Mouse (Mus musculus) stomach, postnatal 0 days (tissue): Measurements from ENCODE around the gene Smarcc2. TPM values are rescaled to one million over a fixed set of nuclear protein-coding genes. Genes with fewer than 3 reads are reported as not detected.

Experiments
- ATAC-seq: fragments of 200-750 bp; cut with Nextera tagmentation; 2 replicates; pipeline ENCODE4 v1.8.0; 2017; ENCODE audit not compliant: low FRiP score, low TSS enrichment
- DNase-seq: peaks from one replicate; pipeline ENCODE4 v3.0.0-alpha.2; 2016; ENCODE audit warnings: low spot score
- H3K27ac ChIP-seq: fragments of 300-500 bp; sonication (generic); replicated peaks from 2 replicates; pipeline ENCODE4 v1.5.1; 2014; ENCODE audit warnings: mild to moderate bottlenecking, control low read depth
- H3K27me3 ChIP-seq: fragments of 300-500 bp; sonication (generic); 2 replicates; pipeline ENCODE4 v1.6.1; 2014; ENCODE audit warnings: low read length; ENCODE audit not compliant: control insufficient read depth, insufficient read depth
- H3K36me3 ChIP-seq: fragments of 300-500 bp; sonication (generic); 2 replicates; pipeline ENCODE4 v1.6.1; 2014; ENCODE audit warnings: low read length, mixed read lengths; ENCODE audit not compliant: control insufficient read depth, insufficient read depth
- H3K4me1 ChIP-seq: fragments of 300-500 bp; sonication (generic); replicated peaks from 2 replicates; pipeline ENCODE4 v1.6.1; 2014; ENCODE audit warnings: antibody characterized with exemption; ENCODE audit not compliant: control insufficient read depth, insufficient read depth
- H3K4me2 ChIP-seq: fragments of 300-500 bp; sonication (generic); replicated peaks from 2 replicates; pipeline ENCODE4 v1.6.1; 2014; ENCODE audit warnings: low read depth, mild to moderate bottlenecking, control low read depth, moderate library complexity
- H3K4me3 ChIP-seq: fragments of 300-500 bp; sonication (generic); 2 replicates; pipeline ENCODE4 v1.5.1; 2014; ENCODE audit warnings: low read depth, low read length, control low read depth
- H3K9ac ChIP-seq: fragments of 300-500 bp; sonication (generic); 2 replicates; pipeline ENCODE4 v1.6.1; 2014; ENCODE audit warnings: mild to moderate bottlenecking, low read length, control low read depth, mixed read lengths
- H3K9me3 ChIP-seq: fragments of 300-500 bp; sonication (generic); 2 replicates; pipeline ENCODE4 v1.6.1; 2016; ENCODE audit warnings: low read length; ENCODE audit not compliant: control insufficient read depth
- CTCF ChIP-seq: IDR thresholded peaks from 2 replicates; pipeline ENCODE4 v1.5.1; 2016; ENCODE audit warnings: antibody characterized with exemption, low read depth, mild to moderate bottlenecking, moderate library complexity
- EP300 ChIP-seq: optimal IDR thresholded peaks from 2 replicates; pipeline ENCODE3; 2016; ENCODE audit warnings: antibody characterized with exemption
- WGBS: fragments of 180-500 bp; shearing (Covaris S2); extraction: QIAGEN DNeasy Blood & Tissue Kit; methylation state at CpG from one replicate; pipeline ENCODE4 v1.1.7; 2014; 5-methylcytosine and 5-hydroxymethylcytosine counted together
- polyA plus RNA-seq: library from polyadenylated mRNA; unstranded; fragments of >200 nt; fragmentation: Nextera tagmentation; extraction: Ambion mirVana; gene quantifications from 2 replicates; pipeline ENCODE4 v1.2.1, GENCODE M21; 2015

The Smarcc2 gene
- polyA plus RNA-seq, result 21.4 and 26.6 TPM in 2 replicates

DNA sequence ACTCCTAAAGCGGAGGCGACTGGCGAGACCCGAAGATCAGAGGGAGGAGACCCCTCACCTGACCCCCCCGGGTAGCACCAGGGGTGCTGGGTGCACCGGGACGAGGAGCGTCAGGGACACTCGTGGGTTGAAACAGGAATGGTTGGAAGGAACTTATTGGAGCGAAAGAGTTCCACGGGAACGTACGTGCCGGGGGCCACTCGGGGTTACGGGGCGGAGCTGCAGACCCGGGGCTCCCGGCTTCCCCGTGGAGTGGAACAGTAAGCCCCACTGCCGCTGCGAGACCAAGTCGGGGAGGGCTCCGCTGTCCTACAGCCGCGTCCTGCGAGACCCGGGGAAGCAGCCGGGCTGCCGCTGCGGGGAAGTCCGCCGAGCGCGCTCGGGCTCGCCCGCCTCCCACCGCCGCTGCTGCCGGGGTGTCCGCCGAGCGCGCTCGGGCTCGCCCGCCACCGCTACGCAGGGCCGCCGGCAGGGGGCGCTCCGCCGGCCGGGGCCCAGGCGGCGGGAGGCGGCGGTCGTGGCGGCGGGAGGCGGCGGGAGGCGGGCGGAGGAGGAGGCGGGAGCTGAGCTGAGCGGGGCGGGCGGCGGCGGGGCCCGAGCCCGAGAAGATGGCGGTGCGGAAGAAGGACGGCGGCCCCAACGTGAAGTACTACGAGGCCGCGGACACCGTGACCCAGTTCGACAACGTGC, at the start of gene Smarcc2:
Gene Smarcc2, plus strand, starts transcription at position 530 of the 690 bp plus-strand sequence.
- Histone ChIP-seq H3K36me3 (peaks cover 9% of the 10 kb centered on the region; the same call in 1 of the 2 replicates), H3K4me1 (0 out of 2 replicates have a peak, but pooled peaks cover 2% of the 10 kb centered on the region), H3K9me3 (no peaks in the 10 kb centered on the region), H3K27me3 (no peaks in the 10 kb centered on the region), H3K9ac (peak within 1 kb of the TSS; percentile 90), H3K4me3 (peak within 1 kb of the TSS; percentile 93), H3K4me2 (peak within 1 kb of the TSS; percentile 76), H3K27ac (peak within 1 kb of the TSS; percentile 96)
- peak; percentile 84 for ATAC-seq
- DNase-seq, result peak; percentile 91
- under 1% methylated on average over 55 of the region's 86 CpGs for WGBS
- TF ChIP-seq CTCF (peak; percentile 52), EP300 (no peak)

DNA sequence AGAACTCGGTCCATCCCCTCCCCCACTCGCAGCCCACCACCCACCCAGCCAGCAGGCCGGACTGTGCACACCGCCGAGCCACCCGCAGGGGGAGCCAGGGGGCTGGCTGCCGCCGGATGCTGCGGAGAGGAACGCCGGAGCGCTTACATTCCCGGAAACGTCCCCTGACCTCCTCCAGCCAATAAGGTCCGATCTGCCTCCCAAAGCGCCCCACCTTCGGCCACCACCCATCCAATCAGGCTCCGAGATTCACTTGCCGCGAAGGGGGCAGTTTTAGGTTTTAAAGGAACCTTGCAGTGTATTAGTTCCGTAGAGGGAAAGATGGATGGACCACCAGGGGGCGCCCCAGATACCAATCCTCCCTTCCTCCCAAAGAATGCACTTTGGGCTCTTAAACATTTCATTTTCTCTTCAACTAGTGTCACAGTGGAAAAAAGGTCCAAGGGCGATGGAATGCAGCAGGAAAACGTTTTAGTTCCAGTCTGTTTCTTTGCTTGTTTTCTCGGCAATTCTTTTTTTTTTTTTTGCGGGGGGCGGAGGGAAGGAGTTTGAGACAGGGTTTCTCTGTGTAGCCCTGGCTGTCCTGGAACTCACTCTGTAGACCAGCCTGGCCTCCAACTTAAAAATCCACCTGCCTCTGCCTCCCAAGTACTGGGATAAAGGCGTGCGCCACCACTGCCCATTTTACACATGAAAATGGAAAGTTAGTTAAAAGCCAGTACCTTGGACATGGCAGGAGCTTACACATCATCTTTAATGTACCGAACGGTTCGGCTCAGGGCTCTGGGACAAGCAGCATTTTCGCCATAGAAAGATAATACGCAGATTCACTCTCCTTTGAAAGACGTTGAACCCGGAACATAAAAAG, 49.1 kb upstream of the Smarcc2 start:
- DNase-seq, result peak; percentile 97
- H3K9me3 ChIP-seq, result no peaks in the 10 kb centered on the region
- H3K4me3 ChIP-seq, result peak overlapping the region; percentile 64
- 6% methylated on average over 36 of the region's 36 CpGs for WGBS
- no peaks in the 10 kb centered on the region; the same call in 1 of the 2 replicates for H3K4me1 ChIP-seq
- ATAC-seq, result peak; percentile 94
- H3K9ac ChIP-seq, result peak overlapping the region; percentile 72
- TF ChIP-seq EP300 (no peak), CTCF (peak; percentile 81)
- peak overlapping the region; percentile 96 for H3K27ac ChIP-seq
- H3K4me2 ChIP-seq, result peak overlapping the region; percentile 87
- H3K27me3 ChIP-seq, result no peaks in the 10 kb centered on the region
- no peaks in the 10 kb centered on the region; the same call in 1 of the 2 replicates for H3K36me3 ChIP-seq

DNA sequence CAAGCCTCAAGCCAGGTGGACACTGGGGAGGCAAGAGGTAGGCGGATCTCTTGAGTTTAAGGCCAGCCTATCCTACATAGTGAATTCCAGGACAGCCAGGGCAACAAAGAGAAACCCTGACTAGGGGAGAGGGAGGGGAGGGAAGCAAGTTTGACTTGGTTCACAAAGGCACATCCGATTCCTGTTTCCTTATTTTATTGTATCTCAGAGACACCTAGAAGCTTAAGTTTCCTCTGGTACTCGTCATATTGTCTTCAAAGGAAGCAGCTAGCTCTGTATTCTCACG, 48.5 kb upstream of the Smarcc2 start:
- peak overlapping the region; percentile 19 for H3K4me3 ChIP-seq
- 13% methylated on average over 4 of the region's 4 CpGs for WGBS
- DNase-seq (no peak), ATAC-seq (no peak)
- peak overlapping the region; percentile 96 for H3K27ac ChIP-seq
- no peaks in the 10 kb centered on the region for H3K27me3 ChIP-seq
- no peak overlapping the region for H3K9ac ChIP-seq
- no peak for TF ChIP-seq EP300
- TF ChIP-seq CTCF, result no peak
- H3K36me3 ChIP-seq, result no peaks in the 10 kb centered on the region; the same call in 1 of the 2 replicates
- peak overlapping the region; percentile 87 for H3K4me2 ChIP-seq
- no peaks in the 10 kb centered on the region; the same call in 1 of the 2 replicates for H3K4me1 ChIP-seq
- no peaks in the 10 kb centered on the region for H3K9me3 ChIP-seq

DNA sequence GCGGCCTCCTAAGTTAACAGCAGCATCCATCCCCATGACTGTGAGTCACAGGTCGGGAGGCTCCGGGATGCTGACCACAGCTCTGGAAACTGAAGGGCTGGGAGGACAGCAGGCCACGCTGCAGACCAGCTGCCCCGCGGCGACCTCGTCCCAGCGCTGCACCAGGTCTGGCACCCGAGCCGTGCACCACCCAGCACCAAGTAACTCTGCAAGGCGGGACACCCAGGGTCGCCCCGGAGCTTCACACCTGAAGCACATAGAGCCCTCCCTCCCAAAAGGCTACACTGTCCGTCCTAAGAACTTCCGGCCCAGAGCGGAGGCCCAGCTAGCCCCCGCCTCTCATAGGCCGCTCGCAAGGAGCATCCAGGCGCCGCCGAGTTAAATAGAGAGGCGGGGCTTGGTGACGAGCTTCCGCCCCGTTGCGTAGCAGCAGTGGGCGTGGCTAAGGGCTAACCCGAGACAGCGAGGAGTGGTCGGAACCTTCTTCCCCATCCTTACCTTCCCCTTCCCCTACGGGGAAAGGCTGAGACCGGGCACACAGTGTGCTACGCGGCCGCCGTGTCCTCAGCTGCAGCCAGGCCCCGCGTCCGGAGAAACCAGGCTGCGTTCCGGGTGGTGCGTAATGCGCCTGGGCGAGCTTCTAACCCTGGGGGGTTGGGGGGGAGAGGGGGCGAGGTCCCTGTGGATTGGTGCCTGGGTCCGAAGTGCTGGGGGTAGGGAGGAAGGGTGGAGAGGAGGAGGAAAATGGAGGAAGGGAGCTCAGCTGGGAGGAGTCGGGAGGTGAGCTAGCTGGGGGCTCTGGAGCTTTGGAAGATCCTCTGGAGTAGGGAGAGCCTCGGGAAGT, 47.6 kb upstream of the Smarcc2 start, which contains the start of the genes Nabp2 and Rnf41:
Gene Nabp2, minus strand, starts transcription at position 282 of the 844 bp plus-strand sequence.
Gene Rnf41, plus strand, starts transcription at position 447 of the 844 bp plus-strand sequence.
- under 1% methylated on average over 44 of the region's 50 CpGs for WGBS
- no peaks in the 10 kb centered on the region; the same call in 1 of the 2 replicates for H3K36me3 ChIP-seq
- peak; percentile 47 for TF ChIP-seq EP300
- TF ChIP-seq CTCF, result no peak; the same call in 1 of the 2 replicates
- no peaks in the 10 kb centered on the region for H3K9me3 ChIP-seq
- peak within 1 kb of the TSS; percentile 87 for H3K4me2 ChIP-seq
- peak within 1 kb of the TSS; percentile 96 for H3K27ac ChIP-seq
- no peaks in the 10 kb centered on the region for H3K27me3 ChIP-seq
- peak; percentile 88 for ATAC-seq
- peak within 1 kb of the TSS; percentile 93 for H3K4me3 ChIP-seq
- no peaks in the 10 kb centered on the region; the same call in 1 of the 2 replicates for H3K4me1 ChIP-seq
- DNase-seq, result peak; percentile 96
- peak within 1 kb of the TSS; percentile 83 for H3K9ac ChIP-seq

DNA sequence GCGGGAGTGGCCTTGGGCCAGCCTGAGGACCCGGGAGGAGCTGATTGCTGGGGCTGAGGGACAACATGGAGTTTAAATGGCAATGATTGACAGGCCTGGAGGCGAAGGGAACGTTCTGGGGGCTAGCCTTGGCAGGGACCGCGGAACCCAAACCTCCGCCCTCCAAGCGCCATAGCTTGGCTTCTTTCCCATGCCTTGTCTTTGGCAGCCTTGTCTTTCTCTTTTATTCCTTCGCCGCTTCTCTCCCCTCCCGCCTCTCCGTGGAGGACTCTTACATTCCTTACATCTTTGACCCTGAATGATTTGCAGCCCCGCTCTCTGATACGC, 47.0 kb upstream of the Smarcc2 start:
- Histone ChIP-seq H3K36me3 (peaks cover 3% of the 10 kb centered on the region; the same call in 1 of the 2 replicates), H3K27me3 (no peaks in the 10 kb centered on the region), H3K4me1 (no peaks in the 10 kb centered on the region; the same call in 1 of the 2 replicates), H3K27ac (peak overlapping the region; percentile 96), H3K4me2 (peak overlapping the region; percentile 87), H3K9me3 (no peaks in the 10 kb centered on the region), H3K9ac (peak overlapping the region; percentile 83), H3K4me3 (peak overlapping the region; percentile 93)
- TF ChIP-seq CTCF (no peak), EP300 (no peak)
- DNase-seq, result no peak
- no peak for ATAC-seq
- under 1% methylated on average over 14 of the region's 14 CpGs for WGBS
